Mouse (Mus musculus): Measurements from ENCODE around the gene C87436.

DNA sequence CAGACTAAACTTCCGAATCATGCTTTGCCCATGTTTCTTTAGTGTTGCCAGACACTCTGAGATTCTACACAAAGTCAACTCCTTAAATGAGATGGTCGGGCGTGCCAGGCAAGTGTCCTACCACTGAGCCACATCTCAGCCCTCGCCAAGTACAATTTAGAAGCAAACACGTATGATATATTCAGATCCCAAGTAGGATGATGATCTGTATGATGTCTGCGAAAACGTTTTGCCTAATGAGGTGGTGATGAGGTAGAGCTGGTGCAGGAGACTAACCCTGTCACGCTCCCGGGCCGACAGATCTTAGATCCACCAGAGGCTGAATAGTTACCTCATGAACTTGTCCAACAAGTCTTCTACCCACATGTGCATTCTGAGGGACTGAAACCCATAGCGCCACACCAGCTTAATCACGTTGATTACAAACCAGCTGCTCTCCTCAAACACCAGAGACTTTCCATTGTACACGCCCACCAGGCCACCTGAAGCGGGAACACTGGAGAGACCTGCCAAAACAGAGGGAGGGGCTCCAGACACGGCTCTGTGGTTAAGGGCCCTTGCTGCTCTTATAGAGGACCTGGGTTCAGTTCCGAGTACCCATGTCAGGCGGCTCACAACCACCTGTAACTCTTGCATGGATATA is 44.0 kb upstream of the C87436 start:
- TF ChIP-seq POLR2A (IDR thresholded peaks at IDR 0.05; ENCODE audit: low read depth, low read length), result no peak
- no peak for TF ChIP-seq CTCF (IDR thresholded peaks at IDR 0.05; ENCODE audit: borderline replicate concordance, insufficient read depth, low read length)

Data from embryonic fibroblast, embryonic 13.5 days (primary cell).